Mouse (Mus musculus) kidney, postnatal 14 days (tissue): Measurements from ENCODE around the gene Cga.
A peak's percentile ranks its signal among the peaks of the same experiment; 100 is the strongest.
"Not testable (repeated sequence)": the region's sequence is repeated elsewhere in the genome, so short reads cannot be mapped to it uniquely, and the experiment has no call there.

ENCODE experiments used
- DNase-seq: peaks from one replicate; pipeline ENCODE4 v3.0.0; 2022; ENCODE audit warnings: mixed read lengths

Cga gene

DNA sequence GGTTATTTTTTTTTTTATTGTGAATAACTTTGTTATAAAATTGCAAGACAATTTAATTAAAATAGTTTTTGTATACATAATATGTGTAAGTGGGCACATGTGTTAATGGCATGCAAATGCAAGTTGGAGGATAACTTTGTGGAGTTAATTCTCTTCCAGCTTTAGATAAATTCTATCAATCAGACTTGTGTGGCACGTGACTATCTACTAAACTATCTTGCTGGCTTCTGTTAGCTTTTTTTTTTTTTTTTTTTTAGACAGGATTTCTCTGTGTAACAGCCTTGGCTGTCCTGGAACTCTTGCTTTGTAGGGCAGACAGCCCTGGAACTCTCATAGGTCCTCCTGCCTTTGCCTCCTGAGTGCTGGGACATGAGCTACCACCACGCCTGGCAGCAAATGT, 4.9 kb downstream of the Cga start:
- DNase-seq, result no peak

DNA sequence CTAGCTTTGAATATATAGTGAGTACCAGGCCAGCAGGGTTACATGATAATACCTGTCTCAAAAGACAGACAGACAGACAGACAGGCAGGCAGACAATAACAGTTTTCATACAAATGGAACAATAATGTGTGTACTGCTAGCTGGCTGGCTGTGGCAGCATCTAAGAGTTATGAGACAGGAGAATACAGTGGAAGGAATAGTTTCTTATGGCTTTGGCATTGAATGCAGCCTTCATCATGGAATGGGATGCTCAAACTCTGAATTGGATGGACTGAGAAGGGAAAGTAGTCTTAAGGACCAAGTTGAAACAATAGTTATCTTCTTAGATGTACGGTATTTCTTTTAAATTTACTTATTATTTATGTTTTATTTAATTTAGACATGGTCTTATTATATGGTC, 5.7 kb downstream of the Cga start:
- no peak for DNase-seq

DNA sequence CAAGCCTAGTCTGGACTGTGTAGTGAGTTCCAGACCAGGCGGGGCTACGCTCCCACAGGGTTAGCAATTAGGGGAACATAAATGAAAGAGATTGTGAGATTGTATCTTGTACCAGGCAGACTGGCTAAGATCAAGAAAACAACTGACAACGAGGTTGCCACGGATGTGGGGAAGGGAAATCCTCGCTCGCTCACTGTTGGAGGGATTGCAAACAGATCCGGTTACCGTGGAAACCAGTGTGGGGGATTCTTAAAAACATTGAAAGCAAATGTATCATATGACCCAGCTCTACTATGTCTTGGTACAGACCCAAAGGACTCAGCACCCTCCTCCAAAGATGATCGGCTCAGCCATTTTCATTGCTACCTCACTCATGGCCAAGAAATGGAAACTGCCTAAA, 6.6 kb downstream of the Cga start:
- no peak for DNase-seq

DNA sequence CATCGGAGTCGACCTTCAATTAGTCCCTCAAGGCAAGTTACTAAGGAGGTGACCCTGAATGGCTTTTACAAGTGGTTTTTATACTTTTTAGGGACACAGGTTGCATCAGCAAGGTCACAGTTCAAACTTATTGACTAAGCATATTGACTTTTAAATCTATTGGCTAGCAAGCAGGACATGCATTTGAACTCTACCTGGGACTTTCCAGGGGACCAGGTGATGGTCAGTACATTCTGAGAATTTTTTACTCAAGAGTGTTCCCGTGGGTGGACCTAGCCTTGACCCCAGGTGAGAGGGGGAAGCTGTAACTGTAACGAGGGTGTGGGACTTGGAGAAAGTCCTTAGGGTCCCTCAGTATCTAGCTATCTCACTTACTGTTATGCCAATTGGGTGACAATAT, 7.6 kb downstream of the Cga start:
- no peak for DNase-seq

DNA sequence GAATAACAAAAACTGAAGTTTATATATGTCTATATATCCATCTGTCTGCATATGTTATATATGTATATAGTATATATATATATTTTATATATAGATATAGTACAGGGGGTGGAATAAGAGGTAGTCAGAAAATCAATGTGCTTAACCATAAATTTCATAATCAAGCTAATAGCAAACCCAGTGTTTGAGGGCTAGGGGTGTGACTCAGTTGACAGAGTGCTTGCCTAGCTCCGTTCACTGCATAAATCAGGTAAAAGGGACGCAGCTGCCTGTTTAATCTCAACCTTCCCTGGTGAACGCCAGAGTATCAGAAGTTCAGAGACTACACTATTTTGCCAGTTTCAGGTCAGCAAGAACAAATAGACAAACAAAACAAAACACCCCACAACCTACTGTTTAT, 8.0 kb downstream of the Cga start:
- not testable (repeated sequence) for DNase-seq

DNA sequence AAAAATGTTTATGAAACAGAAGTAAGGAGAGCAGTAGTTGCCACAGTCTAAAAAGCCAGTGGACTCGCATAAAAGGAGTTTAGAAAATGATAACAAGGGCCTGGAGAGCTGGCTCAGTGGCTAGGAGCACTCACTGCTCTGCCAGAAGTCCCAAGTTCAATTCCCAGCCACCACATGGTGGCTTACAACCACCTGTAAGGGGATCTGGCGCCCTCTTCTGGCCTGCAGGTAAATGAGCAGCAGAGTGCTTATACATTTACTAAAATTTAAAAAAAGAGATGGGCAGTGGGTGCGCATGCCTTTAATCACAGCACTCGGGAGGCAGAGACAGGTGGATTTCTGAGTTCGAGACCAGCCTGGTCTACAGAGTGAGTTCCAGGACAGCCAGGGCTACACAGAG, 11.8 kb downstream of the Cga start:
- no peak for DNase-seq

DNA sequence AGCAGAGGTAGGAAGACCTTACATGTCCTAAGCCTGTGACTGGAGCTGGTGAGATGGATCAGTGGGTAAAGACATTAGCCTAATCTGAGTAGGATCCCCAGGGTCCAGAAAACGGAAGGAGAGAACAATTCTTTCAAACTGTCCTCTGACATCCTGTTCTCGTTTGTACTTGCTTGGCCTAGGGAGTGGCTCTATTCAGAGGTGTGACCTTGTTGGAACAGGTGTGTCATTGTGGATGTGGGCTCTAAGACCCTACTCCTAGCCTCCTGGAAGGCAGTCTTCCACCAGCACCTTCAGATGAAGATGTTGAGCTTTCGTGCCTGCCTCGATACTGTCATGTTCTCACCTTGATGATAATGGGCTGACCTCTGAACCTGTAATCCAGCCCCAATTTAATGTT, 12.6 kb downstream of the Cga start:
- no peak for DNase-seq

DNA sequence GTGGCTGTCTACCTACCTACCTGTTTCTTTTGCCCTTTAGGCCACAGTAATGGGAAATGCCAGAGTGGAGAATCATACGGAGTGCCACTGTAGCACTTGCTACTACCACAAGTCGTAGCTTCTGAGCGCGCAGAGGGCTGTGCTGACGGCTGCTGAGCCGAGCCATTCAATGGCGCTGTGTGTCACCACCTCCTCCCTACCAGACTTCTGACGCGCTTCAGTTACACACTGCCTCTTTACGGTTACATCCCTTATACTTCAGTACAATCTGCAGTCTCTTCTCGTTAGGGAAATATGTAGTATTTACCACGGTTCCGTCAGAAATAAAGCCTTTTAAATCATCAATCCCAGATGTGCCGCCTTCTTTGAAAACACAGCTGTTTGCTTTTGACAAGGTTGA, 13.4 kb downstream of the Cga start:
- no peak for DNase-seq

DNA sequence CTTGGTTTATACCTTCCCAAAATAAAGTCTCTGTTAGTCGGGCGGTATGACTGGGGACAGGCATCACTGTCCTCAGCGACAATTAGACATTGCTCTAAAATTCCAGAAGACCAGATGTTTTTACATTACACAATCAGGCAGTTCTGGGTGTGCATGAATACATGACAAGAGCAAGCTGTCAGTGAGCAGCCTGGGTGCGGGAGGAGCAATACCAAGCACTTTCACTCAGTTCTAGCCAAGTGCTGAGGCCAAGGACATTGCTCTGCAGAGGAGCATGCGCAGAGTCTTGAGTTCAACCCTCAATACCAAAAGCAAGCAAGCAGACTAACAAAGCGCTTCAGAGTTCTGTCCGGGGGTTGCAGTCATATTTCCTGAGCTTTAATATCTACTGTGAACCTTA, 14.5 kb downstream of the Cga start:
- DNase-seq, result peak; percentile 54

DNA sequence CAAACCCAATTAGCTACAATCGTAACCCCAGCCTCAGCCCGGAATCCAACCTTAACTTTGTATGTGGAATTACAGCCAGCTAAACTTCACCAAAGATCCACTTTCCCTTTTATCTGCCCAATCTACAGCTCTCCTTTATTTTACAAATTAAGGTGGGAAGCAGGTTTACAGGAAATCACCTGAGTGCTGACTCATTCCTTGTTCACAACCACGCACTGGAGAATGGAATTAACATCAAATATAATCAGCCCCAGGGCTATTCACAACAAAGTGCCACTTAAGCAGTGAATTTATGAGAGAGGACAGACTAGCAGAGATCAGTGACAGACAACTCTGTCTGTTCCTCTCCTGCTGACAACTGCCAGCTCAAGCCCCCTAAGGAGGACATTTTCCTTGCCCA, 17.8 kb downstream of the Cga start:
- DNase-seq, result no peak

DNA sequence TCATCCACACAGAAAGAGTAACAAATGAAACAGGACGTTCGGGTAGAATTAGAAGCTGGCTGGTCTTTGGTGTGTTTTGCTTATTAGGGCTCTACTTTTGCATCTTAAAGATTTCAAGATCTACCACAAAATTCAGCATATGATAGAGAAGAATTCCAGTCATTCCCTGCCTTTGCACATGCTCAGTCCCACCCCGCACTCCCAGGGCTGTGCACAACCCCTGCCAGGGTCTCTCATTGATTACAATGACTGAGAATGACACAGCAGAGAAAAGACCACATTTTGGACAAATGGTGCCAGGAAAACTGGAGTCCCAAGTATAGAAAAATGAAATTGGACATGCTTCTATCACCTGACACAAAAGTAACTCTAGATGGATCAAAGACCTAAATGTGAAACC, 18.6 kb downstream of the Cga start:
- no peak for DNase-seq

DNA sequence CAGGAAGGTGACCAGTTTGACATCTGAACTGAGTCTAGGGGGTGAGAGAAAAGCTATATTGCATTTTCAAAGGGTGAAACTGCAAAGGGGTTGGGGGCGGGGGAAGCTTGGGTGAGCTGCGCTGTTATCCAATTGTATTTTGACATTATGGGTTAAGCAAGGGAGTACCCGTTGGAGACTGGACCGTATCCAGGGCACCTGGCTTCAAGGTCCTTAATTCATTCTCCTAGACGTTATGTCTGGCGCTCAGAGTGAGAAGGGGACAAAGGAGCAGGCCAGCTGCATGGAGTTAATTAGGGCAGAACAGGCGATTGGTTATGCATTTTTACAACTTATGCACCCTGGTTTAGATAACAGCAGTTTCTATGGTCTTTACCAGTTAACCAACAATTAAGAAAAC, 23.8 kb downstream of the Cga start:
- DNase-seq, result no peak

DNA sequence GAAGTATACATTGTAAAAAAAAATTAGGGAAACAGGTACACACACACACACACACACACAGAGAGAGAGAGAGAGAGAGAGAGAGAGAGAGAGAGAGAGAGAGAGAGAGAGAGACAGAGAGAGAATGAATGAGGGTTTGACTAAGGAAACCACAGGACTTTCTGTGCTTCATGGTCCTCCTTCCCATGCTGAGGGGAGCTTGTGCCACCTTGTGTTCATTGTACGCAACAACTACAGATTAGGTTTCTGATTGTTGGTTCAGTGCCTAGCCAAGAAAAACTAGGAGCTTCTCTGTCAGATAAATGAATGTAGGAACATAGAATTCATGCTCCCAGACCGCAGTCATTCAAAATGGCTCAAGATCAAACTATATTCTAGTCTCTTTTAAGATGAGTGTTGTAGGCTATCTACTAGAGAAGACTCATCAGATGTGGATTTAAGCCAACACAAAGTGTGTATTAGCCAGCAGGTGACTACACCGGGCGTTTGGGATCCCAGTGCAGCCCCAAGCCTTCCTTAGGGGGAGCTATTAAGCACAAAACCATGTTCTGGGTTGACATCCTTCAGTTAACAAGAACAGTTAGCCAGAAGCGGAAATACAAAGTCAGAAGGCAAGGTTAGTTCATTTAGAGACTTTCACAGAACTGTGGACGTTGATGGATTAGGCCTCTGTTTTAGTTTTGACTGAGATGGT, 28.7 kb downstream of the Cga start:
- DNase-seq, result peak; percentile 59

DNA sequence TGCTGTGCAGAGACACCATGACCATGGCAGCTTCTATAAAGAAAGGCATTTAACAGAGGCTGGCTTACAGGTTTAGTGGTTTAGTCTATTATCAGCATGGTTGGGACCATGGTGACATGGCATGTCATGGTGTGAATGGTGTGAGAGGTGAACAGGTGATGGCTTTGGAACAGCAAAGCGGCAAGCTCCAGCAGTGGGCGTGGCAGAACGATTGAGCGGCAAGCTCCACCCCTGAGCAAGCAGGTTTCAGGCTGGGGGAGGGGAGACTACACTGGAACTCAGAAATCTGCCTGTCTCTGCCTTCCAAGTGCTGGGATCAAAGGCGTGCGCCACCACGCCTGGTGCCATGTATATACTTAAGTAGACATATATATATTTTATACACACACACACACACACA, 34.8 kb downstream of the Cga start:
- not testable (repeated sequence) for DNase-seq

DNA sequence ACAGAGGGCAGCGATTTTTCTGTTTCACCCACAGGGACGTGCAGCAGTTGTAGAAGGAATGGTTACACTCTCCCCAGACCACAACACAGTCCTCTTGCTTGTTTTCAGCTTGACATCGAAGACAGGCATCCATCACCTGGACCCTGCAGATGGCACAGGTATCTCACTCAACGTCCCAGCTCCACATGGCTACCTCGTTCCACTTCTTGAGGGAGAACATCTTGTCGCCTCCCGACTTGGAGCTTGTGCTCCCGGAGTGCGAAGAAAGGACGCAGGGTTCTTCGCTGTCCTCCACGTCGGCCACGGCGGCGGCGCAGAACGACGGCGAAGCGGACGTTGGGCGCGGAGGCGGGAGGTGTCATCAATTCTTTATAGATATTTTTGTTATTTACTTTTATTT, 47.5 kb downstream of the Cga start:
- no peak for DNase-seq

DNA sequence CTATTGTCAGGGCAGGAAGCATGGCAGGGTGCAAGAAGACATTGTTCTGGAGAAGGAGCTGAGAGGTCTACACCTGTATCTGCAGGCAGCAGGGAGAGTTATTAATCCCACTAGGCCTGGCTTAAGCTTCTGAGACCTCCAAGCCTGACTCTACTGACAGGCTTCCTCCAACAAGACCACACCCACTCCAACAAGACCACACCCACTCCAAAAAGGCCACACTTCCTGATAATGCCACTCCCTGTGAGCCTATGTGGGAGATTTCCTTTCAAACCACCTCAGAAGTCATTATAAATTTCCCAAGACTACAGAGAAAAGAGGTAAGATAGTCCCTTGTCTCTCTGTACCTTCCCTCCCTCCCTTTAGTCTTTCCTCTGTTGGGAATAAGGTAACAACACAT, 53.6 kb downstream of the Cga start:
- DNase-seq, result no peak

DNA sequence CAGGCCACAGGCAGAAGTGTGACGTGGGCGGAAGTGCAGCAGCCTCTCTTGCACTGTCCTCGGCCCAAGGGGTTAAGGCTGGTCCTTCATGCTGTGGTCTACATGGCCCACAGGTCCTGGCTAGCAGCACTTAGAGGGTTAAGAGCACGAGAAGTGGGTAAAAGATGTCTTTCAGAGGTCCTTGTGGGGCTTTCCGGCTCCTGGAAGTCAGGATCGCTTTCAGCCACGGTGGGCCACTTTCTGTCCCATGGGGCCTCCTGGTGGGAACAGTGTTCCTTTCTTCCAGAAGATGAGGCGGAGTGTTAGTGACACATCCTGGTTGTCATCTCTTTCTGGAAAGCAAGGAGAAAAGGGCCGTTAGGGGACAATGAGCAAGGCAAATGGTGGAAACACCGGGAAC, 60.1 kb downstream of the Cga start:
- DNase-seq, result no peak
